Mouse (Mus musculus): ENCODE measurements around the gene Sap30bp. TPM values are rescaled to one million over a fixed set of nuclear protein-coding genes. Genes with fewer than 3 reads are reported as not detected.

The Sap30bp gene
- polyA plus RNA-seq, 1 experiment from 2014 or later: 38.4 TPM

DNA sequence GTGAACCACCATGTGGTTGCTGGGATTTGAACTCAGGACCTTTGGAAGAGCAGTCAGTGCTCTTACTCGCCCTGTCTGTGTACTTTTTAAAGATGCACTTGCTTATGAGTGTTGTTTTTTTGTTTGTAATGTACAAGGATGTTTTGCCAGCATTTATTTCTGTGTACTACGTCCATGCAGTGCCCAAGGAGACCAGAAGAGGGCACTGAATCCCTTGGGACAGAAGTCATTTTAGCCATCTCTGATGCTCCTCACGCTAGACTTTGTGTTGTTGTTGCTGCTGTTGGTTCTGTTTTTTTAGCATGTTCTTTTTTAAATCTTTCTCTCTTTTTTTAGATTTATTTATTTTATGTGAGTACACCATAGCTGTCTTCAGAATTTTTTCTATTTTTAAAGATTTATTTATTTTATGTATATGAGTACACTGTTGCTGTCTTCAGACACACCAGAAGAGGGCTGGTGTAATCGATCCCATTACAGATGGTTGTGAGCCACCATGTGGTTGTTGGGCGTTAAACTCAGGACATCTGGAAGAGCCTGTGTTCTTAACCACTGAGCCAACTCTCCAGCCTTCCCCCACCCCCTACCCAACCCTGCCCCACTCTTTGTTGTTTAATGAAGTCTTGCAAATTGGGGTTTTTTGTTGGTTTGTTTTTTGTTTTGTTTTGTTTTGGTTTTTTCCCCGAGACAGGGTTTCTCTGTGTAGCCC lies 12.8 kb upstream of the Sap30bp start:
- Histone ChIP-seq H3K36me3 (ENCODE audit: control insufficient read depth, insufficient read depth, low read length) (peaks cover 5% of the 10 kb centered on the region; the same call in 1 of the 2 replicates), H3K9me3 (ENCODE audit: control insufficient read depth, low read length) (no peaks in the 10 kb centered on the region), H3K27me3 (replicated peaks; ENCODE audit: control insufficient read depth, insufficient read depth, low read length) (no peaks in the 10 kb centered on the region), H3K4me3 (ENCODE audit: low read length) (no peak overlapping the region), H3K27ac (ENCODE audit: low read depth, low read length) (no peak overlapping the region), H3K9ac (ENCODE audit: low read depth, low read length) (no peak overlapping the region), H3K4me2 (ENCODE audit: low read length) (no peak overlapping the region), H3K4me1 (ENCODE audit: control insufficient read depth, insufficient read depth, low read depth, low read length) (no peaks in the 10 kb centered on the region)
- WGBS: 42% methylated on average over 6 of the region's 6 CpGs
- no peak for ATAC-seq

DNA sequence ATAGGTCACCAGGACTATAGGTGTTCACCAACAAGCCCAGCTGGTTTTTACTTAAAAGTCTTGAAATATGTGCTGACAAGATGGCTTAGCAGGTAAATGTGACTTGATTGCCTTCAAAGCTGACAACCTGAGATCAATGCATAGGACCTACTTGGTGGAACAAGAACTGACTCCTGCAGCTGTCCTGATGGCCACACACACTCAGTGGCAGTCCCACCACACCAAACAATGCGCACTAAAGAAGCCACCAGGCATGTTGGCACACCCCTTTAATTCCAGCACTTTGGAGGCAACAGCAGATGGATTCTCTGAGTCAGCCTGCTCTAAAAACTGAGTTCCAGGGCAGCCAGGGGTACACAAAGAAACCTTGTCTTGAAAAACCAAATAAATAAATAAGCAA lies 11.1 kb upstream of the Sap30bp start:
- no peaks in the 10 kb centered on the region for H3K27me3 ChIP-seq (replicated peaks; ENCODE audit: control insufficient read depth, insufficient read depth, low read length)
- H3K9ac ChIP-seq (ENCODE audit: low read depth, low read length): no peak overlapping the region
- no peaks in the 10 kb centered on the region for H3K4me1 ChIP-seq (ENCODE audit: control insufficient read depth, insufficient read depth, low read depth, low read length)
- H3K9me3 ChIP-seq (ENCODE audit: control insufficient read depth, low read length): no peaks in the 10 kb centered on the region
- peaks cover 2% of the 10 kb centered on the region; the same call in 1 of the 2 replicates for H3K36me3 ChIP-seq (ENCODE audit: control insufficient read depth, insufficient read depth, low read length)
- 89% methylated on average over 1 of the region's 1 CpGs for WGBS
- H3K27ac ChIP-seq (ENCODE audit: low read depth, low read length): no peak overlapping the region
- no peak for ATAC-seq
- no peak overlapping the region for H3K4me2 ChIP-seq (ENCODE audit: low read length)
- no peak overlapping the region for H3K4me3 ChIP-seq (ENCODE audit: low read length)

GRCm38 (mm10) chr11:115929031-115929430 lies 4.1 kb upstream of the Sap30bp start:
- Histone ChIP-seq H3K36me3 (ENCODE audit: control insufficient read depth, insufficient read depth, low read length) (peaks cover 2% of the 10 kb centered on the region; the same call in 1 of the 2 replicates), H3K4me1 (ENCODE audit: control insufficient read depth, insufficient read depth, low read depth, low read length) (peaks cover 11% of the 10 kb centered on the region), H3K4me2 (ENCODE audit: low read length) (no peak overlapping the region), H3K27me3 (replicated peaks; ENCODE audit: control insufficient read depth, insufficient read depth, low read length) (no peaks in the 10 kb centered on the region), H3K9me3 (ENCODE audit: control insufficient read depth, low read length) (no peaks in the 10 kb centered on the region), H3K4me3 (ENCODE audit: low read length) (no peak overlapping the region), H3K27ac (ENCODE audit: low read depth, low read length) (no peak overlapping the region), H3K9ac (ENCODE audit: low read depth, low read length) (no peak overlapping the region)
- WGBS: 92% methylated on average over 8 of the region's 8 CpGs
- no peak for ATAC-seq

GRCm38 (mm10) chr11:115929818-115930217 lies 3.3 kb upstream of the Sap30bp start:
- no peak overlapping the region for H3K4me2 ChIP-seq (ENCODE audit: low read length)
- H3K27me3 ChIP-seq (replicated peaks; ENCODE audit: control insufficient read depth, insufficient read depth, low read length): no peaks in the 10 kb centered on the region
- no peaks in the 10 kb centered on the region for H3K9me3 ChIP-seq (ENCODE audit: control insufficient read depth, low read length)
- H3K4me1 ChIP-seq (ENCODE audit: control insufficient read depth, insufficient read depth, low read depth, low read length): peaks cover 18% of the 10 kb centered on the region
- no peak overlapping the region for H3K4me3 ChIP-seq (ENCODE audit: low read length)
- H3K27ac ChIP-seq (ENCODE audit: low read depth, low read length): no peak overlapping the region
- no peak overlapping the region for H3K9ac ChIP-seq (ENCODE audit: low read depth, low read length)
- no peak for ATAC-seq
- WGBS: 76% methylated on average over 3 of the region's 3 CpGs
- no peaks in the 10 kb centered on the region for H3K36me3 ChIP-seq (ENCODE audit: control insufficient read depth, insufficient read depth, low read length)

- 81% methylated on average over 3 of the region's 3 CpGs for WGBS
- no peaks in the 10 kb centered on the region for H3K27me3 ChIP-seq (replicated peaks; ENCODE audit: control insufficient read depth, insufficient read depth, low read length)
- peaks cover 25% of the 10 kb centered on the region for H3K4me1 ChIP-seq (ENCODE audit: control insufficient read depth, insufficient read depth, low read depth, low read length)
- ATAC-seq: no peak
- H3K4me2 ChIP-seq (ENCODE audit: low read length): no peak overlapping the region
- H3K9me3 ChIP-seq (ENCODE audit: control insufficient read depth, low read length): no peaks in the 10 kb centered on the region
- H3K9ac ChIP-seq (ENCODE audit: low read depth, low read length): no peak overlapping the region
- H3K27ac ChIP-seq (ENCODE audit: low read depth, low read length): no peak overlapping the region
- no peaks in the 10 kb centered on the region for H3K36me3 ChIP-seq (ENCODE audit: control insufficient read depth, insufficient read depth, low read length)
- no peak overlapping the region for H3K4me3 ChIP-seq (ENCODE audit: low read length)
Observed at GRCm38 (mm10) chr11:115931235-115931634, 1.8 kb upstream of the Sap30bp start.

DNA sequence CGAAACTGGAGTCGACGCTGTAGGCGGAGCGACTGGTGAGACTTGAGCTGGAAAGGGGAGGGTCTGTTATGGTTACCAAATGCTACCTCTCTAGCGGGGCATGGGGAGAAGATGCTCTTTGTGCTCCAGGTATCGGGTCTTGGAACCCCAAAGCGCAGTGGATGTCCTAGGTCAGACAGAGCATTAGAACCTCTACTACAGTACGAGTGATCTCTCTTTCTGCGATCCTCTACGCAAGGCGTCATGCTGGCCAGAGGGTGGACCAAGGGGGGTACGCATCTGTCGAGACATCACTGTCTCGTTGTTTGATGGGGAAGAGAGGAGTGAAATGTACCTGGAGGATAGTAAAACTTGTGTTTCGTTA lies 647 bp downstream of the Sap30bp start:
- Histone ChIP-seq H3K4me2 (ENCODE audit: low read length) (peak overlapping the region; percentile 94), H3K9me3 (ENCODE audit: control insufficient read depth, low read length) (no peaks in the 10 kb centered on the region), H3K4me3 (ENCODE audit: low read length) (peak overlapping the region; percentile 97), H3K27me3 (replicated peaks; ENCODE audit: control insufficient read depth, insufficient read depth, low read length) (no peaks in the 10 kb centered on the region), H3K4me1 (ENCODE audit: control insufficient read depth, insufficient read depth, low read depth, low read length) (peaks cover 25% of the 10 kb centered on the region), H3K27ac (ENCODE audit: low read depth, low read length) (peak overlapping the region; percentile 67; the same call in 1 of the 2 replicates), H3K36me3 (ENCODE audit: control insufficient read depth, insufficient read depth, low read length) (peaks cover 4% of the 10 kb centered on the region), H3K9ac (ENCODE audit: low read depth, low read length) (peak overlapping the region; percentile 88)
- under 1% methylated on average over 16 of the region's 16 CpGs for WGBS
- ATAC-seq: peak; percentile 77

- no peaks in the 10 kb centered on the region for H3K9me3 ChIP-seq (ENCODE audit: control insufficient read depth, low read length)
- H3K9ac ChIP-seq (ENCODE audit: low read depth, low read length): no peak overlapping the region
- no peak overlapping the region for H3K4me3 ChIP-seq (ENCODE audit: low read length)
- WGBS: 41% methylated on average over 6 of the region's 6 CpGs
- H3K4me1 ChIP-seq (ENCODE audit: control insufficient read depth, insufficient read depth, low read depth, low read length): peaks cover 7% of the 10 kb centered on the region
- no peak overlapping the region for H3K4me2 ChIP-seq (ENCODE audit: low read length)
- ATAC-seq: no peak
- no peak overlapping the region for H3K27ac ChIP-seq (ENCODE audit: low read depth, low read length)
- no peaks in the 10 kb centered on the region for H3K27me3 ChIP-seq (replicated peaks; ENCODE audit: control insufficient read depth, insufficient read depth, low read length)
- H3K36me3 ChIP-seq (ENCODE audit: control insufficient read depth, insufficient read depth, low read length): peaks cover 17% of the 10 kb centered on the region
Observed at GRCm38 (mm10) chr11:115939690-115940329, 6.7 kb downstream of the Sap30bp start.

DNA sequence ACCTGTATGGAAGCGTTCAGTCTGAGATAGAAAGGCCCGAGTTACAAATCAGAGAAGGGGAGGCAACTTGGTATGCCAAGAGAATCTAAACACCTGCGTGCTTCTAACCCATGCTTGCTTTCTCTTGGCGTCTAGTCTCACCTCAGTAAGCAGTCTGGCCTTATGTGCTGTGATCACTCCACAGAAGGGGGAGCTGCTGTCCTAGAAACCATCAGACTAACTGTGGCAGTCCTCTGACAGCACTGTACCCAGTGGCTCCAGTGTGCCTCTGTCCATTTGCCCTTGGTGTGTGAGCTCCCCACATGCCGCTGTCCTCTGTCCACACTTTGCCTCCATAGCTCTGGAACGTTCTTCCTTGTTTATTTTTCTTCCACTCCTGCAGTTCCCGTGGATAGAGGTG lies 8.9 kb downstream of the Sap30bp start:
- peaks cover 22% of the 10 kb centered on the region for H3K36me3 ChIP-seq (ENCODE audit: control insufficient read depth, insufficient read depth, low read length)
- no peak overlapping the region for H3K9ac ChIP-seq (ENCODE audit: low read depth, low read length)
- no peak overlapping the region for H3K4me2 ChIP-seq (ENCODE audit: low read length)
- no peak for ATAC-seq
- H3K27ac ChIP-seq (ENCODE audit: low read depth, low read length): no peak overlapping the region
- H3K9me3 ChIP-seq (ENCODE audit: control insufficient read depth, low read length): no peaks in the 10 kb centered on the region
- H3K4me3 ChIP-seq (ENCODE audit: low read length): no peak overlapping the region
- no peaks in the 10 kb centered on the region for H3K27me3 ChIP-seq (replicated peaks; ENCODE audit: control insufficient read depth, insufficient read depth, low read length)
- WGBS: 88% methylated on average over 7 of the region's 7 CpGs
- no peaks in the 10 kb centered on the region for H3K4me1 ChIP-seq (ENCODE audit: control insufficient read depth, insufficient read depth, low read depth, low read length)

GRCm38 (mm10) chr11:115945247-115945646 lies 12.2 kb downstream of the Sap30bp start:
- H3K9ac ChIP-seq (ENCODE audit: low read depth, low read length): no peak overlapping the region
- no peak overlapping the region for H3K4me2 ChIP-seq (ENCODE audit: low read length)
- H3K27me3 ChIP-seq (replicated peaks; ENCODE audit: control insufficient read depth, insufficient read depth, low read length): no peaks in the 10 kb centered on the region
- H3K27ac ChIP-seq (ENCODE audit: low read depth, low read length): no peak overlapping the region
- no peaks in the 10 kb centered on the region; the same call in 1 of the 2 replicates for H3K4me1 ChIP-seq (ENCODE audit: control insufficient read depth, insufficient read depth, low read depth, low read length)
- no peaks in the 10 kb centered on the region for H3K9me3 ChIP-seq (ENCODE audit: control insufficient read depth, low read length)
- peaks cover 18% of the 10 kb centered on the region for H3K36me3 ChIP-seq (ENCODE audit: control insufficient read depth, insufficient read depth, low read length)
- H3K4me3 ChIP-seq (ENCODE audit: low read length): no peak overlapping the region
- no peak for ATAC-seq
- WGBS: 93% methylated on average over 8 of the region's 8 CpGs
